Mouse (Mus musculus) thymus, postnatal 10 days (tissue): ENCODE results near the gene Ndnf.

ENCODE experiments used
- DNase-seq, 2 experiments: peaks; one replicate each; pipeline ENCODE4 v3.0.0; 2021; ENCODE audit warnings: low spot score in 2 of 2

The Ndnf gene

DNA sequence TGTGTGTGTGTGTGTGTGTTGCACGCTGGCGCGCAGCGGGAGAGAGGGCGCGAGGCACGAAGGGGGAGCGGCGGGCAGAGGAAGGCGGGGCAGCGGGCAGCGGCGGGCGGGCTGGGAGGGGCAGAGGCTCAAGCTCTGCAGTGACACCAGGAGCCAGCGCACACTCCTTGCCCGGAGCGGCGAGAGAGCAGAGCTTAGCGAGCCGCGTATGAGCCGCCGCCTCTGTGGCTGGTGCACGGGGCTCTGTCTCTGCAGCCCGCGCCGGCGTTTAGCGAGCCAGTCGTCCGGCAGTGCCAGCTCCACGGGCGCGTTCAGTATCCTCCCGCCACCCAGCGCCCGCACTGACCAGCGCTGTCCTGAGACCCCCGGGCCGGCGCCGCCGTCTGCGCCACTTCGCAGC is at the start of gene Ndnf:
Gene Ndnf (plus strand): TSS at position 140 of the 400 bp plus-strand sequence.
- DNase-seq, result peak in 1 of 2 experiments; percentile 24

- DNase-seq, result no peak
Measured at GRCm38 (mm10) chr6:65623016-65623715, 48.2 kb upstream of the Ndnf start.

DNA sequence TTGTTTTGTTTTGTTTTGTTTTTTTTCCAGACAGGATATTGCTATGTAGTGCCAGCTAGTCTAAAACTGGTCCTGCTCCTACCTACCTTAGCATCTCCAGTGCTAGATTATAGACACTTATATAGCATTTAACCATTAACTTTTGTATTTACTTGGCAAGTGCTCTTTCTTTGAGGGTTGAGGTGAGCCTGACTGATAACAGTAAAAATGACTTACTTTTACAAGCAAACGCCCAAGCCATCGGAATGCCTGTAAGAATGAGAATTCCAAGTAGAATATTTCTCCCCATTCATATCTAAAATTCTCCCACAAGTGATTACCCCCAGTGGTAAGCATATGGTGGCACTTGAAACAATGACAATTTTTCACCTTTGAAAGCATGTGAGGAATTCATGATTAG is 40.8 kb upstream of the Ndnf start:
- no peak for DNase-seq

GRCm38 (mm10) chr6:65632184-65632583 is 39.2 kb upstream of the Ndnf start:
- DNase-seq, result no peak

- no peak for DNase-seq
Measured at GRCm38 (mm10) chr6:65642431-65642830, 29.0 kb upstream of the Ndnf start.

GRCm38 (mm10) chr6:65644110-65644509 is 27.3 kb upstream of the Ndnf start:
- DNase-seq, result no peak

DNA sequence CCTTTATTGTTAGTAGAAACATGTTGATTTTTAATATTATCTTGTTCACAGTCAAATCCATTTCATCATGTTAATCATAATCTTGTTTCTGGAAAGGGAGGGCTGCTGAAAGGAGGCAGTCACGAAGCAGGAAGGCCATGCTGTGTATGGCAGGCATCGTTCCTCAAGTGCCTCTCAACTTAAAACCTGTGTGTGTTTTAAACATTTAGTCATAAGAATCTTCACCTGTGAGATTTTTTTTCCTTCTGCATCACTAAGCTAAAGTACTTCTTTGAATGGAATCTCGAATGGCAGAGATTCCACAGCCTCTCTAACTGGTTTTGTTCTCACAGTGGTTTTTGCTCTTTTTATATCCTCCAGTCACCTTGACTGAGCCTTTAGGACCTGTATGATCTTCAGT is 25.0 kb upstream of the Ndnf start:
- no peak for DNase-seq

DNA sequence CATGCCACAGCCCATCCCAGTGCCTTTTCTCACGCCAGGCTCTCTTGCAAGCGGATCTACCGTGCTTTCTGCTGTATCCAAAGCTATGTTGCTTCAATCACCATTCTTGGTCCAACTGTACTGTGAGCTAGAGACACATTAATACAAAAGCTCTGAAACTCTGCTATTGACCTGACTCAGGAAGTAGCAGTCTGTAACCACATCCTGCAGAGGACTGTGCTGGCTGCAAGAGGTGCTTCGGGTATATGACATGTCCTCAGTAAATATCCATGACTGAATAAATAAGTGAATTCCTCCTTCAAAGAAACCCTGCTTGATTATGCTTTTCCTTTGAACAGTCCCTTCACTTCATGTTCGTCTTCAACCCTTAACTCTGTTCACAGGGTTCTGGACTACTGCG is 23.7 kb upstream of the Ndnf start:
- DNase-seq, result peak; percentile 29 to 44

- DNase-seq, result no peak
Measured at GRCm38 (mm10) chr6:65651376-65651775, 20.0 kb upstream of the Ndnf start.

GRCm38 (mm10) chr6:65661272-65661671 is 10.1 kb upstream of the Ndnf start:
- no peak for DNase-seq

DNA sequence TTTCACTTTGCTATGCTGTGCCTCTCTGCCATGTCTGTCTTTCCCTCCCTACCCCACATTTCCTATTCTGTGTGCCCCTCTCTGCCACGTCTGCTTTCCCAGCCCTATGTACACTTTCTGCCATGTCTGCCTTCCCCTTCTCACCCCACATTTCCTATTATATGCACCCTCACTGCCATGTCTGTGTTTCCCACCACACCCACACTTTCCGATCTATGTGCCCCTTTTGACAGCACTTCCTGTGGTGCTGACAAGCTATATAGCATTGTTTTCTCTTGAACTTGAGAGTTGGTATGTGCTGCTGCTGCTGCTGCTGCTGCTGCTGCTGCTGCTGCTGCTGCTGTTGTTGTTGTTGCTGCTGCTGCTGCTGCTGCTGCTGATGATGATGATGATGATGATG is 9.3 kb upstream of the Ndnf start:
- DNase-seq, result peak; percentile 16 to 25

DNA sequence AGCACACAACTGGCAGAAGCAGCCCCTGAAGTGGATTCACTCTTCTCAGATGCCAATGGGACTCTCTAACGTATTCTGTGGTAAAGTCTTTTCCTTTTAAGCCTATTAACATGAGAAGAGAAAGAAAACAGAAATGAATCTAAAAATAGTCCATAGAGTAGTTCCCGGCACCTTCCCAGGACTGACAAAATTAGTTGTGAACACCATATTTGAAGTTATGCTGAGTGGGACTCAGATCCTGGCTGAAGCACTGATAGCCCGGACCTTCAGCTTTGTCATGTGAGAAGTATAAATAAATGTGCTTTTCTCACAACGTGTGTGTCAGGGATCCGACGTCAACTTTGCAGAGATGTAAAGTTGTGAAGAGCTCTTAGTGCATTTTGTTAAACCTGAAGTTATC is 7.4 kb upstream of the Ndnf start:
- no peak for DNase-seq

GRCm38 (mm10) chr6:65666295-65666694 is 5.1 kb upstream of the Ndnf start:
- no peak for DNase-seq

DNA sequence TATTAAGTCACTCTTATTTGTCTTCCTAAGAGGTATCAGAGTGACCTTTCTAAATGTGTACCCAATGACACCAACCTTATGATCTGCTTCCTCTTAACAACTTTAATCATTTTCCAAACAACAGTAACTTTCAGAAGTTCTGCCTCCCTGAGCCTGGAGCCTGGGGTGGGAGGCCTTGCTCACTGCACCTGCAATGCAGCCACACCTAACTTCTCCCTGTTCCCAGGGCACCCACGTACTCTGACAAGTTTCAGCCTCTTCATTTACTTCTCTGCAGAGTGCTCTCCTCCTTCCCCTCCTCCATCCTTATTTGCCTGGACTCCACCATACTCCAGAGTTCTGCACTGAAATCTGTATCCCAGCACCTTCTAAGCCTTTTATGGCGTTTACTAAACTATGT is 1.4 kb upstream of the Ndnf start:
- no peak for DNase-seq

DNA sequence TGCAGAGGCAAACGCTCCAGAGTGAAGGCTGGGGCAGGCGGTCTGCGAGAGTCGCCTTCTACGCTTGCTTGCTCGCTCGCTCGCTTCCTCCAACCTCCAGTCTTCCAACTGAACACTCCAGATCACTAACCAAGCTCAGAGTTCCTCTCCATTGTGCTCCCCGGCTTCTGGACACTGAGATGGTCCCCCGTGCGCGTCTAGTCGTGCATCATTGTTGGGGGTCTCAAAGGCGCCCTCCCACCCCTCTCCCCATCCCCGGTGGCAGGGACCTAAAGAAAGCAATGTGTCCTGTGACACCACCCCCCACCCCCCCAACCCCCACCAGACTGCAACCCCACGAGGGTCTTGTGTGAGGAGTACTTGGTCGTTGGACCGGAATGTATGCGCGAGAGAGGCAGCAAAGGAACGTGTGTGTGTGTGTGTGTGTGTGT is 394 bp upstream of the Ndnf start:
- DNase-seq, result no peak

GRCm38 (mm10) chr6:65672131-65673031 is 991 bp downstream of the Ndnf start:
- no peak for DNase-seq

- DNase-seq, result no peak
Measured at GRCm38 (mm10) chr6:65693938-65694337, 22.5 kb downstream of the Ndnf start.

DNA sequence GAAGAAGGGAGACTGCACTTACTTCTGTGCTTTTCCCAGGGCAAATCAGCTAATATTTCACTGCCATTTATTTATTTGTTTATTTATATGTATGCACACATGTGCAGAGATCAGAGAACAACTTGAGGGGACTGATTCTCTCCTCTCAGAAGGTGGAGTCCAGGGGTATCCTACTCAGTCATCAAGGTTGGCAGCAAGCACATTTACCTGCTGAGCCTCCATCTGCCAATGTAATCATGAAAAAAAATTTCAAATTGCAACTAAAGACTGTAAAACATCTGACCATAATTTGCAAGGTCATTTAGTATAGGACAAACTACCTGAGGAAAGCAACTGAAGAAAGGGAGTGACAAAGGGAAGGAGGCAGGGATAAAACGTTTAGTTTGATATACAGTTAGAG is 49.3 kb downstream of the Ndnf start:
- no peak for DNase-seq

GRCm38 (mm10) chr6:65725677-65726076 is 54.3 kb downstream of the Ndnf start:
- DNase-seq, result no peak

DNA sequence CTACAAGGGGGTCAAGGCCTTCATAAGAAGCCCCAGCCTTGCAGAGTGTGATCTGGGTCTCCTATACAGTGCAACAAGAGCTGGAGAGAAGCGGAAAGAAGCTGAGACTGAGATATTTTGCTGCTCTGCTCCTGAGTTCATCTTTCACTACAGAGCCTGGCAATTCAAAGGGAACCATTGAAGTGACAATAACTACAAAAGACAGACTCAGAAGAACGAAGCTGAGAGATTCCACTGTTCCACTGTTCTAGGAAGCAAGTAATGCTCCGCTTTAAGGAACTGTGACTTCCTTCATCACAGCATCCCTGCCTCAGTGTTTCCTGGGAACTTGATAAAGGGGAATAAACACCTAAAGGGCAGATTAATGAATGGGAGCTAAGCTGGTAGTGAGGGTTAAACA is 56.9 kb downstream of the Ndnf start:
- no peak for DNase-seq

GRCm38 (mm10) chr6:65739442-65739841 is 68.1 kb downstream of the Ndnf start:
- no peak for DNase-seq

- DNase-seq, result no peak
Measured at GRCm38 (mm10) chr6:65743144-65743870, 71.9 kb downstream of the Ndnf start.

GRCm38 (mm10) chr6:65743871-65744202 is 72.4 kb downstream of the Ndnf start:
- no peak for DNase-seq
